In genomic region chr4:145014632-145014960, GRCm38 (mm10) we compare ENCODE assay signal across 21 mouse cellular contexts.
DNase-seq lines count a peak whose midpoint lies in the region; ATAC-seq and TF ChIP-seq lines count a peak whose summit lies in the region.
"Had no signal": no experiment of that assay in that cellular context is flagged by ENCODE, and none has a peak within 500 bp of the region (broad histone marks: within the 10 kb centered on the region; RNA-seq: fewer than 3 reads in every experiment).

No protein-coding gene starts in this region.

- no peak overlapping the region for H3K4me2 ChIP-seq in kidney, embryonic 14.5 days (replicated peaks; ENCODE audit: low read depth, low read length)
- no peak overlapping the region for H3K4me2 ChIP-seq in lung, postnatal 0 days (replicated peaks; ENCODE audit: low read depth, low read length)
- no peak overlapping the region for H3K4me2 ChIP-seq in intestine, postnatal 0 days (replicated peaks; ENCODE audit: low read depth)
- H3K4me2 ChIP-seq in stomach, postnatal 0 days (replicated peaks; ENCODE audit: low read depth): no peak overlapping the region
- H3K4me2 ChIP-seq: embryonic facial prominence, embryonic 15.5 days; heart, embryonic 12.5 days; hindbrain, embryonic 14.5 days; liver, embryonic 13.5 days; neural tube, embryonic 13.5 days had no signal

- WGBS in kidney, embryonic 14.5 days: 69% methylated on average over 4 of the region's 4 CpGs
- 76% methylated on average over 4 of the region's 4 CpGs for WGBS in lung, postnatal 0 days
- WGBS in intestine, postnatal 0 days: 64% methylated on average over 4 of the region's 4 CpGs
- WGBS in stomach, postnatal 0 days: 71% methylated on average over 4 of the region's 4 CpGs

- TF ChIP-seq CTCF in lung, postnatal 0 days (IDR thresholded peaks at IDR 0.05): no peak
- TF ChIP-seq CTCF in intestine, postnatal 0 days (IDR thresholded peaks at IDR 0.05; ENCODE audit: low read depth): no peak
- TF ChIP-seq CTCF in stomach, postnatal 0 days (IDR thresholded peaks at IDR 0.05; ENCODE audit: low read depth): no peak

- no peak for DNase-seq in kidney, adult 9 months
- no peak for DNase-seq in lung, postnatal 0 days (ENCODE audit: low spot score)
- no peak for DNase-seq in lung, postnatal 14 days
- DNase-seq in stomach, postnatal 0 days (ENCODE audit: low spot score): no peak
- no peak for DNase-seq in right cerebral cortex, postnatal 14 days
- DNase-seq: adrenal gland, postnatal 36 days; cerebellum, adult 18-20 months; cerebellum, postnatal 25 days; embryo, embryonic 11 days; forebrain, postnatal 0 days; liver, embryonic 13.5 days; midbrain, embryonic 14.5 days; thymus, adult 18-20 months had no signal

- no peaks in the 10 kb centered on the region for H3K27me3 ChIP-seq in kidney, embryonic 14.5 days (ENCODE audit: control insufficient read depth, insufficient read depth, low read length)
- H3K27me3 ChIP-seq in lung, postnatal 0 days (replicated peaks; ENCODE audit: insufficient read depth, low read length): no peaks in the 10 kb centered on the region
- no peaks in the 10 kb centered on the region for H3K27me3 ChIP-seq in intestine, postnatal 0 days (replicated peaks; ENCODE audit: control insufficient read depth, insufficient read depth, low read length)
- no peaks in the 10 kb centered on the region for H3K27me3 ChIP-seq in stomach, postnatal 0 days (ENCODE audit: control insufficient read depth, insufficient read depth, low read length)
- H3K27me3 ChIP-seq: embryonic facial prominence, embryonic 15.5 days; heart, embryonic 12.5 days; liver, embryonic 13.5 days; neural tube, embryonic 13.5 days had no signal

- no peaks in the 10 kb centered on the region for H3K9me3 ChIP-seq in kidney, embryonic 14.5 days (ENCODE audit: control insufficient read depth, low read length)
- H3K9me3 ChIP-seq in lung, postnatal 0 days (ENCODE audit: low read length): no peaks in the 10 kb centered on the region
- no peaks in the 10 kb centered on the region for H3K9me3 ChIP-seq in intestine, postnatal 0 days (ENCODE audit: control insufficient read depth)
- no peaks in the 10 kb centered on the region for H3K9me3 ChIP-seq in stomach, postnatal 0 days (ENCODE audit: control insufficient read depth, low read length)
- H3K9me3 ChIP-seq: embryonic facial prominence, embryonic 15.5 days; forebrain, embryonic 10.5 days; heart, embryonic 12.5 days; limb, embryonic 10.5 days; liver, embryonic 13.5 days; neural tube, embryonic 13.5 days had no signal

- no peak for TF ChIP-seq EP300 in lung, postnatal 0 days (IDR thresholded peaks at IDR 0.05)
- no peak for TF ChIP-seq EP300 in stomach, postnatal 0 days (optimal IDR thresholded peaks at IDR 0.05)

- no peak overlapping the region for H3K4me3 ChIP-seq in kidney, embryonic 14.5 days (ENCODE audit: low read length)
- no peak overlapping the region for H3K4me3 ChIP-seq in lung, postnatal 0 days (ENCODE audit: low read depth, low read length)
- no peak overlapping the region for H3K4me3 ChIP-seq in intestine, postnatal 0 days (ENCODE audit: low read depth, low read length)
- no peak overlapping the region for H3K4me3 ChIP-seq in stomach, postnatal 0 days (ENCODE audit: low read depth, low read length)
- H3K4me3 ChIP-seq: embryonic facial prominence, embryonic 15.5 days; forebrain, embryonic 10.5 days; heart, embryonic 12.5 days; limb, embryonic 10.5 days; liver, embryonic 13.5 days; neural tube, embryonic 13.5 days had no signal

- ATAC-seq in kidney, embryonic 14.5 days (ENCODE audit: low FRiP score, low TSS enrichment): no peak
- ATAC-seq in lung, postnatal 0 days: no peak
- no peak for ATAC-seq in intestine, postnatal 0 days
- ATAC-seq in stomach, postnatal 0 days (ENCODE audit: low FRiP score, low TSS enrichment): no peak
- ATAC-seq: forebrain, postnatal 0 days had no signal

- peak overlapping the region; percentile 82; the same call in 1 of the 2 replicates for H3K27ac ChIP-seq in kidney, embryonic 14.5 days (ENCODE audit: low read depth, low read length)
- peak overlapping the region; percentile 16; the same call in 1 of the 2 replicates for H3K27ac ChIP-seq in lung, postnatal 0 days (ENCODE audit: low read length)
- peak overlapping the region; percentile 30 for H3K27ac ChIP-seq in intestine, postnatal 0 days (ENCODE audit: low read depth, low read length)
- peak overlapping the region; percentile 56; the same call in 1 of the 2 replicates for H3K27ac ChIP-seq in stomach, postnatal 0 days (replicated peaks)
- H3K27ac ChIP-seq: embryonic facial prominence, embryonic 15.5 days; forebrain, embryonic 10.5 days; hindbrain, embryonic 14.5 days; limb, embryonic 10.5 days; liver, embryonic 13.5 days; neural tube, embryonic 13.5 days had no signal

- H3K36me3 ChIP-seq in kidney, embryonic 14.5 days (ENCODE audit: control insufficient read depth, insufficient read depth, low read length): peaks cover 11% of the 10 kb centered on the region; the same call in 1 of the 2 replicates
- H3K36me3 ChIP-seq in lung, postnatal 0 days (ENCODE audit: insufficient read depth, low read length): peaks cover 1% of the 10 kb centered on the region; the same call in 1 of the 2 replicates
- H3K36me3 ChIP-seq in intestine, postnatal 0 days (ENCODE audit: control insufficient read depth, insufficient read depth): peaks cover 30% of the 10 kb centered on the region
- H3K36me3 ChIP-seq in stomach, postnatal 0 days (ENCODE audit: control insufficient read depth, insufficient read depth, low read length): no peaks in the 10 kb centered on the region; the same call in 1 of the 2 replicates

- H3K9ac ChIP-seq in kidney, embryonic 14.5 days (ENCODE audit: low read depth, low read length): no peak overlapping the region
- no peak overlapping the region for H3K9ac ChIP-seq in lung, postnatal 0 days (replicated peaks; ENCODE audit: low read depth)
- H3K9ac ChIP-seq in intestine, postnatal 0 days (ENCODE audit: low read depth, low read length): no peak overlapping the region
- H3K9ac ChIP-seq in stomach, postnatal 0 days (ENCODE audit: low read length): no peak overlapping the region
- H3K9ac ChIP-seq: embryonic facial prominence, embryonic 15.5 days; forebrain, postnatal 0 days; heart, embryonic 12.5 days; hindbrain, embryonic 14.5 days; liver, embryonic 13.5 days; neural tube, embryonic 13.5 days had no signal

- H3K4me1 ChIP-seq in kidney, embryonic 14.5 days (ENCODE audit: control insufficient read depth, insufficient read depth, low read length): peaks cover 7% of the 10 kb centered on the region
- H3K4me1 ChIP-seq in lung, postnatal 0 days (ENCODE audit: insufficient read depth, low read depth, low read length): no peaks in the 10 kb centered on the region; the same call in 1 of the 2 replicates
- peaks cover 15% of the 10 kb centered on the region for H3K4me1 ChIP-seq in intestine, postnatal 0 days (replicated peaks; ENCODE audit: control insufficient read depth, insufficient read depth, low read length)
- peaks cover 6% of the 10 kb centered on the region for H3K4me1 ChIP-seq in stomach, postnatal 0 days (replicated peaks; ENCODE audit: control insufficient read depth, insufficient read depth)
- H3K4me1 ChIP-seq: forebrain, embryonic 10.5 days had no signal

Comparison
In these comparisons a context has a peak if more than half of its experiments do, and no peak if none do; other contexts are left out.
1. H3K27ac ChIP-seq: peak in every context shown above with its lines; median percentile 82 in kidney, embryonic 14.5 days; 56 in stomach, postnatal 0 days; 30 in intestine, postnatal 0 days; 16 in lung, postnatal 0 days.